Mouse (Mus musculus): Measurements from ENCODE around the gene Itprip.

GRCm38 (mm10) chr19:47853053-47853452 is 66.0 kb downstream of the Itprip start:
- TF ChIP-seq POLR2A (IDR thresholded peaks at IDR 0.05; ENCODE audit: insufficient read length, low read depth) (no peak), USF1 (IDR thresholded peaks at IDR 0.05; ENCODE audit: low read depth) (no peak), POLR2AphosphoS2 (IDR thresholded peaks at IDR 0.05; ENCODE audit: insufficient read length, low read depth) (no peak), MAX (IDR thresholded peaks at IDR 0.05; ENCODE audit: low read depth) (no peak), TCF3 (IDR thresholded peaks at IDR 0.05; ENCODE audit: insufficient read length, low read depth) (no peak), MYOD1 (IDR thresholded peaks at IDR 0.05; ENCODE audit: control insufficient read depth in 1 of 3, insufficient read length in 2 of 3, low read depth in 2 of 3) (no peak), MYOG (IDR thresholded peaks at IDR 0.05; ENCODE audit: control insufficient read depth in 1 of 3, insufficient read depth in 1 of 3, insufficient read length in 2 of 3, low read depth in 2 of 3) (no peak), CEBPB (IDR thresholded peaks at IDR 0.05; ENCODE audit: insufficient read depth, poor library complexity, severe bottlenecking) (no peak), TCF12 (IDR thresholded peaks at IDR 0.05; ENCODE audit: insufficient read depth, poor library complexity, severe bottlenecking) (no peak)
